Mouse (Mus musculus) midbrain, embryonic 11.5 days (tissue): Measurements from ENCODE around the gene S100a10. TPM values are rescaled to one million over a fixed set of nuclear protein-coding genes. Genes with fewer than 3 reads are reported as not detected.
"Not testable (repeated sequence)": the region's sequence is repeated elsewhere in the genome, so short reads cannot be mapped to it uniquely, and the experiment has no call there.

Experiments
- ATAC-seq: fragments of 200-750 bp; cut with Nextera tagmentation; 2 replicates; pipeline ENCODE4 v1.8.0; 2017; ENCODE audit warnings: moderate TSS enrichment, moderate library complexity; ENCODE audit not compliant: low FRiP score
- DNase-seq: peaks from one replicate; pipeline ENCODE4 v3.0.0; 2015; ENCODE audit warnings: low spot score; ENCODE audit errors: missing footprints
- H3K27ac ChIP-seq: fragments of 300-500 bp; sonication (generic); 2 replicates; pipeline ENCODE4 v1.5.1; 2014; ENCODE audit warnings: low read depth, low read length
- H3K27me3 ChIP-seq: fragments of 300-500 bp; sonication (generic); 2 replicates; pipeline ENCODE4 v1.6.1; 2014; ENCODE audit warnings: mild to moderate bottlenecking, low read length, moderate library complexity, mixed read lengths; ENCODE audit not compliant: control insufficient read depth, insufficient read depth
- H3K36me3 ChIP-seq: fragments of 300-500 bp; sonication (generic); 2 replicates; pipeline ENCODE4 v1.6.1; 2014; ENCODE audit warnings: mild to moderate bottlenecking, low read length, moderate library complexity, mixed read lengths; ENCODE audit not compliant: control insufficient read depth, insufficient read depth
- H3K4me1 ChIP-seq: fragments of 300-500 bp; sonication (generic); 2 replicates; pipeline ENCODE4 v1.6.1; 2014; ENCODE audit warnings: low read length; ENCODE audit not compliant: control insufficient read depth, insufficient read depth
- H3K4me2 ChIP-seq: fragments of 300-500 bp; sonication (generic); 2 replicates; pipeline ENCODE4 v1.6.1; 2014; ENCODE audit warnings: mild to moderate bottlenecking, moderate library complexity
- H3K4me3 ChIP-seq: fragments of 300-500 bp; sonication (generic); 2 replicates; pipeline ENCODE4 v1.5.1; 2014; ENCODE audit warnings: low read depth, low read length
- H3K9ac ChIP-seq: fragments of 300-500 bp; sonication (generic); 2 replicates; pipeline ENCODE4 v1.6.1; 2014; ENCODE audit warnings: low read length
- H3K9me3 ChIP-seq: fragments of 300-500 bp; sonication (generic); 2 replicates; pipeline ENCODE4 v1.6.1; 2016; ENCODE audit warnings: low read length; ENCODE audit not compliant: control insufficient read depth
- WGBS: fragments of 180-500 bp; shearing (Covaris S2); extraction: QIAGEN DNeasy Blood & Tissue Kit; methylation state at CpG from one replicate; pipeline ENCODE4 v1.1.7; 2014; 5-methylcytosine and 5-hydroxymethylcytosine counted together
- polyA plus RNA-seq: library from polyadenylated mRNA; unstranded; fragments of >200 nt; fragmentation: Nextera tagmentation; extraction: Ambion mirVana; gene quantifications from 2 replicates; pipeline ENCODE4 v1.2.1, GENCODE M21; 2014

Gene S100a10
- polyA plus RNA-seq, 1 experiment from 2014 or later, result 187 TPM

DNA sequence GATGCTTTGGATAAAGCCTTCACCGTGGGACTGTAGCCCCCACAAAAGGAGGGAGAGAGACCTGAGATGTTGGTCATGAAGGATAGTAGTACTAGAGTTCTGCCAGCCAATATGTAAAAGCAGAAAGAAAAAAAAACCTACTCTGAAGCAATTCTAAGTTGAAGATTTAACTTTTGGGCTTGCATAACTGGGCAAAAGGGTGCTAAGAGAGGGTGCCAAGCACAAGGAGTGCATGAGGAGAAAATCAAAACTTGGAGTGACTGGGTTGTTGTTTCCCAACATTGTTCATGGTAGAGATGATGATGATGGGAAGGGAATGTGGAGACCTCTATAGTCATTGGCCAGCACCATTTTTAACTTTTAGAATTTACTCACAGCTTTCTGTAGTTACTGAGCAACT, 47.0 kb downstream of the S100a10 start:
- Histone ChIP-seq H3K9me3 (no peaks in the 10 kb centered on the region), H3K9ac (no peak overlapping the region), H3K36me3 (no peaks in the 10 kb centered on the region), H3K4me2 (no peak overlapping the region), H3K4me1 (no peaks in the 10 kb centered on the region), H3K4me3 (no peak overlapping the region), H3K27ac (no peak overlapping the region), H3K27me3 (no peaks in the 10 kb centered on the region)
- DNase-seq, result no peak
- no peak for ATAC-seq
- WGBS, result 73% methylated on average over 1 of the region's 1 CpGs

DNA sequence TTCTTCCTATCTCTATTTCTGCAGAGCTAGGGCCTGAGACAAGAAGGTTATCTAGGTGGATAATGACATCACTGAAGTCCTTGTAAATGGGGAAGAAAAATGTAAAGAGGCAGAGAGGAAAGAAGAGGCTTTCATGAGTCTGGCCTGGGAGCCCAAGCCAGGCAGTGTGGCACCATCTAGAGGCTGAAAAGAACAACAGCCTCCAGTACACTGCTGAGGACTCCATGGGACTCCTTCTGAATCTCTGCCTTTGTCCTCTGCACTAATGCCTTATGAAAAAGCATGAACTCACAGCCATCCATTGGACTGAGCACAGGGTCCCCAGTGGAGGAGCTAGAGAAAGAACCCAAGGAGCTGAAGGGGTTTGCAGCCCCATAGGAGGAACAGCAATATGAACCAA, 54.1 kb downstream of the S100a10 start:
- not testable (repeated sequence) for H3K27me3 ChIP-seq, H3K4me1 ChIP-seq, H3K9ac ChIP-seq, H3K27ac ChIP-seq, H3K4me3 ChIP-seq, H3K4me2 ChIP-seq, H3K9me3 ChIP-seq, DNase-seq, H3K36me3 ChIP-seq
- ATAC-seq, result peak; percentile 77; the same call in 1 of the 2 replicates

Other genes with a start within 250 kb of the S100a10 start
- not detected in 2 replicates for gene Hrnr, start 235.3 kb upstream of the S100a10 start, polyA plus RNA-seq
- not detected in 2 replicates for gene Rptn, start 161.4 kb upstream of the S100a10 start, polyA plus RNA-seq
- gene Tchh, start 112.8 kb upstream of the S100a10 start, polyA plus RNA-seq, result 0.44 and 1.1 TPM in 2 replicates
- gene Tchhl1, start 86.3 kb upstream of the S100a10 start, polyA plus RNA-seq, result not detected in 2 replicates
- gene S100a11, start 34.6 kb upstream of the S100a10 start, polyA plus RNA-seq, result 351 and 358 TPM in 2 replicates
- not detected in 2 replicates for gene Tdpoz2, start 97.6 kb downstream of the S100a10 start, polyA plus RNA-seq
- gene Tdpoz1, start 121.2 kb downstream of the S100a10 start, polyA plus RNA-seq, result not detected in 2 replicates
- not detected in 2 replicates for gene Gm37596, start 138.0 kb downstream of the S100a10 start, polyA plus RNA-seq
- gene Gm5773, start 217.9 kb downstream of the S100a10 start, polyA plus RNA-seq, result not detected in 2 replicates
- gene Tdpoz4, start 241.3 kb downstream of the S100a10 start, polyA plus RNA-seq, result not detected in 2 replicates